ENCODE assay signal across 13 mouse cellular contexts in the genomic region with DNA sequence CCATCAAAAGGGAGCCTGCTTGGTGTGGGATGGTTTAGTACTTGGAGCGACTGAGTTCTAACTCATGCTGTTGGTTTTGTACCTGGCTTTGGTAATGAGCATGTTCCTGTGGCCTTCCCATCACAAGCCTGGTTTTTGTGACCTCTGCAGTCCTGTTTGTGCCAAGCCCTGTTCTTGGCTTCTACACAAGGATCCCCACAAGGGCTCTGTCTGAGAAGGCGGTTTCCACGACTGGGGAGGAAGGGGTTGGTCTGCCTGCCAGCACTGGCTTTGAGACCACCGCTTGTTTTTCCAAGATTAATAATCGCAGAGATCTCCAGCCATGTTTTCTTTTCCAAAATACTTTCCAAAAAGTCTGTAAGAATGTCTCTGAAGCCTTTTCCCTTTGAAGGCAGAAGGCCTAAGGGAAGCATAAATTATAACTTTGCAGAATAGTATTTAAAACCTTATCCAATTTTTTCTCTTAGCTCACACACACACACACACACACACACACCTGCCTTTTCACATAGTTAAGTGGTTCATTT.
DNase-seq lines count a peak whose midpoint lies in the region; ATAC-seq lines count a peak whose summit lies in the region.
"Had no signal": no experiment of that assay in that cellular context is flagged by ENCODE, and none has a peak within 500 bp of the region (broad histone marks: within the 10 kb centered on the region; RNA-seq: fewer than 3 reads in every experiment).

No protein-coding gene starts in this region.

- WGBS in heart, embryonic 11.5 days (ENCODE audit: insufficient replicate concordance) = 57% methylated on average over 5 of the region's 5 CpGs

- H3K36me3 ChIP-seq in heart, embryonic 11.5 days (ENCODE audit: control insufficient read depth, insufficient read depth, low read length) = no peaks in the 10 kb centered on the region
- H3K36me3 ChIP-seq: hindbrain, embryonic 15.5 days had no signal

- H3K9ac ChIP-seq in heart, embryonic 11.5 days (ENCODE audit: low read depth, low read length) = no peak overlapping the region
- H3K9ac ChIP-seq: hindbrain, embryonic 15.5 days had no signal

- H3K9me3 ChIP-seq in heart, embryonic 11.5 days (replicated peaks; ENCODE audit: control insufficient read depth, low read length) = no peaks in the 10 kb centered on the region
- H3K9me3 ChIP-seq: hindbrain, embryonic 15.5 days had no signal

- peaks cover 10% of the 10 kb centered on the region for H3K4me1 ChIP-seq in heart, embryonic 11.5 days (ENCODE audit: control insufficient read depth, insufficient read depth, low read length)

- ATAC-seq in heart, embryonic 11.5 days (replicated peaks; ENCODE audit: insufficient number of reproducible peaks, low FRiP score, low TSS enrichment) = 0 out of 2 replicates have a peak, but pooled peaks have one; percentile 26

- H3K4me2 ChIP-seq in heart, embryonic 11.5 days = no peak overlapping the region
- H3K4me2 ChIP-seq: hindbrain, embryonic 15.5 days had no signal

- peak; percentile 21 for DNase-seq in adrenal gland, postnatal 14 days
- DNase-seq in adrenal gland, postnatal 10 days = no peak
- DNase-seq in heart, adult 8-10 months (ENCODE audit: low spot score) = no peak
- peak; percentile 26 to 36 for DNase-seq in kidney, postnatal 4 days
- no peak for DNase-seq in kidney, adult 11 months
- peak; percentile 26 for DNase-seq in heart, postnatal 25 days (ENCODE audit: low spot score)
- no peak for DNase-seq in urinary bladder, postnatal 14 days (ENCODE audit: low spot score)
- DNase-seq: cerebellum, adult 11-12 months; spleen, adult 18-20 months; thymus, postnatal 4 days had no signal

- H3K27ac ChIP-seq in heart, embryonic 11.5 days (ENCODE audit: low read depth, low read length) = no peak overlapping the region; the same call in 1 of the 2 replicates
- H3K27ac ChIP-seq: hindbrain, embryonic 15.5 days had no signal

- intact Hi-C loops in heart, postnatal 25 days (cut with DNase I) = loop anchor here (5.0 kb wide), 1 partner anchor 55 kb away; no protein-coding TSS in a partner anchor

- no peak overlapping the region for H3K4me3 ChIP-seq in heart, embryonic 11.5 days (ENCODE audit: low read depth, low read length)
- H3K4me3 ChIP-seq: erythroblast, embryonic 14.5 days; hindbrain, embryonic 15.5 days had no signal

- H3K27me3 ChIP-seq in heart, embryonic 11.5 days (ENCODE audit: control insufficient read depth, insufficient read depth, low read length) = no peaks in the 10 kb centered on the region
- H3K27me3 ChIP-seq: hindbrain, embryonic 15.5 days had no signal

Comparison
In these comparisons a context has a peak if more than half of its experiments do, and no peak if none do; other contexts are left out.
1. DNase-seq: peak in adrenal gland, postnatal 14 days (single experiment), kidney, postnatal 4 days (2 of 2) and heart, postnatal 25 days (single experiment); none in adrenal gland, postnatal 10 days (single experiment), heart, adult 8-10 months (single experiment), kidney, adult 11 months (single experiment) and urinary bladder, postnatal 14 days (single experiment).